Mouse (Mus musculus): Measurements from ENCODE around the gene Slc12a8. TPM values are rescaled to one million over a fixed set of nuclear protein-coding genes. Genes with fewer than 3 reads are reported as not detected.

Slc12a8 gene
- 91.1 and 110 TPM in 2 replicates for polyA plus RNA-seq (2012; rRNA removed)

GRCm38 (mm10) chr16:33516807-33517565 is at the start of gene Slc12a8:
Gene Slc12a8, plus strand, starts transcription at chr16:33517328.

GRCm38 (mm10) chr16:33684162-33684702 is 167.1 kb downstream of the Slc12a8 start, which contains the start of gene Heg1:
Gene Heg1, plus strand, starts transcription at chr16:33684370.

Other genes starting within 250 kb of the Slc12a8 start
- gene Zfp148, start 136.5 kb upstream of the Slc12a8 start, polyA plus RNA-seq (2012; rRNA removed), result 4.9 and 5.1 TPM in 2 replicates
- gene Heg1, start 167.0 kb downstream of the Slc12a8 start, polyA plus RNA-seq (2012; rRNA removed), result 22.2 and 25.3 TPM in 2 replicates